Mouse (Mus musculus) lung, postnatal 0 days (tissue): ENCODE measurements at regions not wholly inside any gene's neighbourhood (a gene's known extent, or its start where the extent isn't known, plus 50 kb on each side); places are given as distances from the start of the nearest gene placed in this dataset.

Source experiments
- ATAC-seq: fragments of 200-750 bp; cut with Nextera tagmentation; 2 replicates; pipeline ENCODE4 v1.8.0; 2017; ENCODE audit warnings: moderate library complexity
- DNase-seq: peaks from one replicate; pipeline ENCODE4 v3.0.0-alpha.2; 2016; ENCODE audit warnings: low spot score
- H3K27ac ChIP-seq: fragments of 300-500 bp; sonication (generic); 2 replicates; pipeline ENCODE4 v1.5.1; 2014; ENCODE audit warnings: antibody characterized with exemption, mild to moderate bottlenecking, low read length, mixed read lengths
- H3K27me3 ChIP-seq: fragments of 300-500 bp; sonication (generic); replicated peaks from 2 replicates; pipeline ENCODE4 v1.6.1; 2014; ENCODE audit warnings: low read length, mixed read lengths; ENCODE audit not compliant: insufficient read depth
- H3K36me3 ChIP-seq: fragments of 300-500 bp; sonication (generic); 2 replicates; pipeline ENCODE4 v1.6.1; 2014; ENCODE audit warnings: low read length, mixed read lengths; ENCODE audit not compliant: insufficient read depth
- H3K4me1 ChIP-seq: fragments of 300-500 bp; sonication (generic); 2 replicates; pipeline ENCODE4 v1.6.1; 2014; ENCODE audit warnings: antibody characterized with exemption, low read depth, low read length, mixed read lengths; ENCODE audit not compliant: insufficient read depth
- H3K4me2 ChIP-seq: fragments of 300-500 bp; sonication (generic); replicated peaks from 2 replicates; pipeline ENCODE4 v1.6.1; 2014; ENCODE audit warnings: low read depth, mild to moderate bottlenecking, low read length, moderate library complexity, mixed read lengths
- H3K4me3 ChIP-seq: fragments of 300-500 bp; sonication (generic); 2 replicates; pipeline ENCODE4 v1.5.1; 2014; ENCODE audit warnings: low read depth, low read length
- H3K9ac ChIP-seq: fragments of 300-500 bp; sonication (generic); replicated peaks from 2 replicates; pipeline ENCODE4 v1.6.1; 2014; ENCODE audit warnings: low read depth, mild to moderate bottlenecking
- H3K9me3 ChIP-seq: fragments of 300-500 bp; sonication (generic); 2 replicates; pipeline ENCODE4 v1.6.1; 2016; ENCODE audit warnings: low read length, mixed read lengths
- CTCF ChIP-seq: IDR thresholded peaks from 2 replicates; pipeline ENCODE4 v1.5.1; 2016; ENCODE audit warnings: antibody characterized with exemption, mild to moderate bottlenecking
- EP300 ChIP-seq: IDR thresholded peaks from 2 replicates; pipeline ENCODE4 v1.6.1; 2016; ENCODE audit warnings: antibody characterized with exemption, mild to moderate bottlenecking, control low read depth
- WGBS: fragments of 180-500 bp; shearing (Covaris S2); extraction: QIAGEN DNeasy Blood & Tissue Kit; methylation state at CpG from one replicate; pipeline ENCODE4 v1.1.7; 2014; 5-methylcytosine and 5-hydroxymethylcytosine counted together

GRCm38 (mm10) chr15:94205309-94205893 is 259.8 kb downstream of the Adamts20 start:
- ATAC-seq (peak; percentile 77), DNase-seq (peak; percentile 70)
- Histone ChIP-seq H3K4me1 (no peaks in the 10 kb centered on the region), H3K27me3 (no peaks in the 10 kb centered on the region), H3K4me2 (no peak overlapping the region), H3K36me3 (no peaks in the 10 kb centered on the region), H3K4me3 (no peak overlapping the region), H3K27ac (no peak overlapping the region), H3K9me3 (no peaks in the 10 kb centered on the region), H3K9ac (no peak overlapping the region)
- 64% methylated on average over 11 of the region's 11 CpGs for WGBS
- TF ChIP-seq EP300 (no peak), CTCF (no peak)

- H3K27ac ChIP-seq = no peak overlapping the region
Measured at GRCm38 (mm10) chr15:94190081-94190488, 275.1 kb downstream of the Adamts20 start.

GRCm38 (mm10) chr15:94187588-94187987 is 277.6 kb downstream of the Adamts20 start:
- Histone ChIP-seq H3K4me1 (no peaks in the 10 kb centered on the region), H3K36me3 (no peaks in the 10 kb centered on the region), H3K9ac (no peak overlapping the region), H3K4me2 (no peak overlapping the region), H3K27me3 (no peaks in the 10 kb centered on the region), H3K4me3 (no peak overlapping the region), H3K9me3 (no peaks in the 10 kb centered on the region), H3K27ac (no peak overlapping the region)
- DNase-seq = no peak
- TF ChIP-seq CTCF = no peak
- TF ChIP-seq EP300 = no peak
- 78% methylated on average over 4 of the region's 4 CpGs for WGBS
- ATAC-seq = no peak

More at GRCm38 (mm10) chr15:94190081-94190488, 275.1 kb downstream of the Adamts20 start:
- 56% methylated on average over 7 of the region's 7 CpGs for WGBS
- Histone ChIP-seq H3K36me3 (no peaks in the 10 kb centered on the region), H3K4me2 (no peak overlapping the region), H3K4me3 (no peak overlapping the region), H3K9ac (no peak overlapping the region), H3K9me3 (no peaks in the 10 kb centered on the region), H3K4me1 (no peaks in the 10 kb centered on the region), H3K27me3 (no peaks in the 10 kb centered on the region)
- TF ChIP-seq EP300 (no peak), CTCF (no peak)
- no peak for ATAC-seq
- no peak for DNase-seq

- H3K9ac ChIP-seq = no peak overlapping the region
Measured at GRCm38 (mm10) chr15:94183663-94184375, 281.4 kb downstream of the Adamts20 start.

GRCm38 (mm10) chr15:94174083-94174482 is 291.1 kb downstream of the Adamts20 start:
- Histone ChIP-seq H3K4me1 (no peaks in the 10 kb centered on the region), H3K9ac (no peak overlapping the region), H3K9me3 (no peaks in the 10 kb centered on the region), H3K4me2 (no peak overlapping the region), H3K4me3 (no peak overlapping the region), H3K27me3 (no peaks in the 10 kb centered on the region), H3K36me3 (no peaks in the 10 kb centered on the region), H3K27ac (no peak overlapping the region)
- TF ChIP-seq CTCF (no peak), EP300 (no peak)
- no peak for DNase-seq
- no peak for ATAC-seq
- 72% methylated on average over 7 of the region's 7 CpGs for WGBS

More at GRCm38 (mm10) chr15:94183663-94184375, 281.4 kb downstream of the Adamts20 start:
- H3K4me2 ChIP-seq = no peak overlapping the region
- no peaks in the 10 kb centered on the region for H3K9me3 ChIP-seq
- no peaks in the 10 kb centered on the region for H3K27me3 ChIP-seq
- no peaks in the 10 kb centered on the region for H3K4me1 ChIP-seq
- H3K36me3 ChIP-seq = no peaks in the 10 kb centered on the region
- TF ChIP-seq CTCF (no peak), EP300 (no peak)
- no peak for ATAC-seq
- no peak overlapping the region for H3K27ac ChIP-seq
- no peak overlapping the region for H3K4me3 ChIP-seq
- DNase-seq = no peak
- WGBS = 90% methylated on average over 6 of the region's 6 CpGs

- no peak for ATAC-seq
- TF ChIP-seq CTCF (no peak), EP300 (no peak)
- no peaks in the 10 kb centered on the region for H3K27me3 ChIP-seq
- H3K27ac ChIP-seq = no peak overlapping the region
- H3K9me3 ChIP-seq = no peaks in the 10 kb centered on the region
- DNase-seq = no peak
- H3K36me3 ChIP-seq = no peaks in the 10 kb centered on the region
- no peaks in the 10 kb centered on the region for H3K4me1 ChIP-seq
- H3K4me3 ChIP-seq = no peak overlapping the region
- WGBS = 88% methylated on average over 4 of the region's 4 CpGs
- H3K4me2 ChIP-seq = no peak overlapping the region
- H3K9ac ChIP-seq = no peak overlapping the region
Measured at GRCm38 (mm10) chr15:94160806-94161205, 304.4 kb downstream of the Adamts20 start.
